Mouse (Mus musculus) cortical plate, adult 2 months (tissue): ENCODE data around the gene Med12l.

Source experiments
- CTCF ChIP-seq: fragments of 200-500 bp; IDR thresholded peaks from 2 replicates; pipeline ENCODE4 v1.5.1; 2011; ENCODE audit warnings: mild to moderate bottlenecking, control low read depth, low read length; ENCODE audit not compliant: insufficient read depth; ENCODE audit errors: extremely low read depth
- POLR2A ChIP-seq: fragments of 200-500 bp; IDR thresholded peaks from 2 replicates; pipeline ENCODE4 v1.6.1; 2011; ENCODE audit warnings: mild to moderate bottlenecking, low read length, control low read depth; ENCODE audit not compliant: insufficient read depth; ENCODE audit errors: extremely low read depth

- TF ChIP-seq POLR2A (no peak), CTCF (no peak)
Observed at GRCm38 (mm10) chr3:59204719-59205503, 199.3 kb downstream of the Med12l start.
